Mouse (Mus musculus): ENCODE results near the gene Zfp207. TPM values are rescaled to one million over a fixed set of nuclear protein-coding genes. Genes with fewer than 3 reads are reported as not detected.
"Not testable (repeated sequence)": the region's sequence is repeated elsewhere in the genome, so short reads cannot be mapped to it uniquely, and the experiment has no call there.

Gene Zfp207
- polyA plus RNA-seq, 1 experiment from 2014 or later = 194 TPM

DNA sequence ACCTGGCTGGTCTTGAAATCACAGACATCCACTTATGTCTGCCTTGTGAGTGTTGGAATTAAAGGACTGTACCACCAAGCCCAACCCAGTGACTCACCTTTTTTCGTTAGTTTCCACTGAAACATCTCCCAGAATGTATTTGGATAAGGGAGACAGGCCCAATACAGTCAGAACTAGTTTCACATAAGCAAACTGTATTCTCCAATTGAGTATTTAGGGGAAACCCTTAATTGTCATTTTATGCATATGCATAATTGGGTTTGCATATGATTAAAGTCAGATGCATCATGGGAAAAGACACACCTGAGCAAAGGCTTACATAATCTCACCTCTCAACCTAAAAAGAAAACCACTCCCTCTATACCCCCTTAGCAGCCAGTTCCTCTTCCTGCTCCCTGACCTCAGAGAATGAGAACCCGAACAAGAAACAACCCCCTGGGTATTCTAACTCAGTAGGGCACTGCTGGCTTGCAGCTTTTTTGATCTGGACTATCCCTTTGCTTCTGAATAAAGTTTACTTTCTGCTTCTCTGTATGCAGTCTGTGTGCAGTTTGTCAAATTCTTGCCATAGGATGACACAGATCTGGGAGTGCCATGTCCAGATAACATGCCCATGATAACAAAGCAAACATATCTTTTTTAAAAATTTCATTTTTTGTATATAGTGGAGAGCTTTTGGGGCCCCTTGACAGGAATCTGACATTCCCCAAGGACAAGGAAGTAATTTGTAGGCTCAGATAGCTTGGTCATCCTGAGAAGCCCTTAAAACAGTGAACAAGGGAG lies 37.3 kb downstream of the Zfp207 start:
- Histone ChIP-seq H3K36me3 (replicated peaks) (peaks cover 6% of the 10 kb centered on the region), H3K9me3 (no peaks in the 10 kb centered on the region; the same call in 1 of the 2 replicates), H3K9ac (no peak overlapping the region), H3K4me3 (no peak overlapping the region), H3K4me1 (no peaks in the 10 kb centered on the region), H3K27ac (no peak overlapping the region), H3K4me2 (no peak overlapping the region), H3K27me3 (replicated peaks) (no peaks in the 10 kb centered on the region)
- ATAC-seq (replicated peaks) = no peak
- 67% methylated on average over 2 of the region's 2 CpGs for WGBS

DNA sequence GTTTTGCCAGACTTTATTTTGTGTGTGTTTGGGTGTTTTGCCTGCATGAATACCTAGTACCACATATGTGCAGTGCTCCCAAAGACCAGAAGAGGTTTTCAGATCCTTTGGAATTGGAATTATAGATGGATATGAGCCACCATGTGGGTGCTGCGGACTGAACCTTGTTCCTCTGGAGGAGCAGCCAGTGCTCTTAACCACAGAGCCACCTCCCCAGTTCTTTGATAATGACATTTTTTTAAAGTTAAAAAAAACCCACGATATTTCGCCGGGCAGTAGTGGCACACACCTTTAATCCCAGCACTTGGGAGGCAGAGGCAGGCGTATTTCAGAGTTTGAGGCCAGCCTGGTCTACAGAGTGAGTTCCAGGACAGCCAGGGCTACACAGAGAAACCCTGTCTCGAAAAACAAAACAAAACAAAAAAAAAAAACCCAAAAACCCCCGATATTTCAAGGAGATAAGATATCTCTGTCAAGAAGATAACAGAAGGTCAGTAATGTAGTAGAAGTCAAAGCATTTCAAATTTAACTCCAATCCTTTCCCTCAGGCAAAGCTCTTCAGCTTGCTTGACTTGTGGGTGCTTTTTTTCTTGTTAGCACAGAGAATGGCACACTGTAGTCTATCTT lies 38.5 kb downstream of the Zfp207 start:
- Histone ChIP-seq H3K9ac (no peak overlapping the region), H3K4me2 (no peak overlapping the region), H3K27ac (no peak overlapping the region), H3K36me3 (replicated peaks) (peaks cover 6% of the 10 kb centered on the region), H3K4me1 (no peaks in the 10 kb centered on the region), H3K9me3 (no peaks in the 10 kb centered on the region; the same call in 1 of the 2 replicates), H3K27me3 (replicated peaks) (no peaks in the 10 kb centered on the region), H3K4me3 (no peak overlapping the region)
- 93% methylated on average over 7 of the region's 7 CpGs for WGBS
- ATAC-seq (replicated peaks) = no peak

DNA sequence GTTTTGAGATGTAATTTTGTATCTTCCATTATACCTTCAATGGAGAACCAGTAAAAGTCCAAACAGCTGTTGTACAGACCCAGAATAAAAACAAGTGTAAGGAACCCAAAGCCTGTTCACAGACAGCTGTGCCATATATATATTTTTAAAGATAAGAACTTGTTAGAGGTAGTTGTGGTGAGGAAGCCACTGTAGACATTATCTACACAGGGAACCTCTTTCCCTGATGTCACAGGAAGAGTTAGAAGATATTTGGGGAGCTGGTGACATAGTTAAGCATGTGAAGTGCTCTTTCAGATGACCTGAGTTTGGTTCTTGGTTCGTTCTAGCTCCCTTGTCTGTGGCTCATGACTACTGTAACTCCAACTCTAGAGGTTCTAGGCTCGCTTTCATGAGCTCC lies 41.6 kb downstream of the Zfp207 start:
- Histone ChIP-seq H3K27me3 (replicated peaks) (no peaks in the 10 kb centered on the region), H3K9me3 (no peaks in the 10 kb centered on the region), H3K36me3 (replicated peaks) (no peaks in the 10 kb centered on the region), H3K27ac (no peak overlapping the region), H3K4me2 (no peak overlapping the region), H3K4me3 (no peak overlapping the region), H3K9ac (no peak overlapping the region), H3K4me1 (peaks cover 10% of the 10 kb centered on the region)
- WGBS = 91% methylated on average over 2 of the region's 2 CpGs
- ATAC-seq (replicated peaks) = no peak

DNA sequence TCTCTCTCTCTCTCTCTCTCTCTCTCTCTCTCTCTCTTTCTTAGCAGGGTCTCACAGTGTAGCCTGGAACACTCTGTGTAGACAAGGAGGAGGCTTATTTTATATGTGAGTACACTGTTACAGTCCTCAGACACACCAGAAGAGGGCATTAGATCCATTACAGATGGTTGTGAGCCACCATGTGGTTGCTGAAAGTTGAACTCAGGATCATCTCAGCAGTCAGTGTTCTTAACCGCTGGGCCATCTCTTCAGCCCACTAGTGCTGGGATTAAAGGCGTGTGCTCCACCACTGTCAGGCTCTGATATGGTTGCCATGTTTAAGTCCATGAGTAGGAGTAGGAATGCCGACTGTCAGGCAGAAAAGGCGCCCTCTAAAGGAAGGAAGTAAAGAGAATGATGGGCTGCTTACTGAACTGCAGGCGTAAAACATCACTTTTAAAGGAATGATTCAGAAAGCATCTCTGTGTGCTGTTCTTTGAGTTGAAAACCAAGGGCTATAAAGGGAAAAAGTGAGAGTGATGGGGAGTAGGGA lies 42.2 kb downstream of the Zfp207 start:
- peaks cover 14% of the 10 kb centered on the region for H3K4me1 ChIP-seq

DNA sequence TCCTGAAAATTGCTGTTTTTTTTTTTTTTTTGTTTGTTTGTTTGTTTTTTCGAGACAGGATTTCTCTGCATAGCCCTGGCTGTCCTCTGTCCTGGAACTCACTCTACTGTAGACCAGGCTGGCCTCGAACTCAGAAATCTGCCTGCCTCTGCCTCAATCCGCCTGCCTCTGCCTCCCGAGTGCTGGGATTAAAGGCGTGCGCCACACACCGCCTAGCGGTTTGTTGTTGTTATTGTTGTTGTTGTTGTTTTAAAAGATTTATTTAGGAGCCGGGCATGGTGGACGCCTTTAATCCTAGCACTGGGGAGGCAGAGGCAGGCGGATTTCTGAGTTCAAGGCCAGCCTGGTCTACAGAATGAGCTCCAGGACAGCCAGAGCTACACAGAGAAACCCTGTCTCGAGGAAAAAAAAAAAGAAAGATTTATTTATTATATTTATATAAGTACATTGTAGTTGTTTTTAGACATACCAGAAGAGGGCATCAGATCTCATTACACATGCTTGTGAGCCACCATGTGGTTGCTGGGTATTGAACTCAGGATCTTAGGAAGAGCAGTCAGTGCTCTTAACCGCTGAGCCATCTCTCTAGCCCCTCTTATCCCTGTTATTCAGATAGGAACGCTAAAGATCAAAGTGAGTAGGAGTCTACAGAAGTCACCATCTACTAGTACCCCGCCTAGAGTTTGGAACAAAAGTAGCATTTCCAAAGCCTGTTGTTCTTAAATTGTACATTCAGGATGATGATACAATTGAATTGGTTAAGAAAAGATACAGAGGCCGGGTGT lies 43.1 kb downstream of the Zfp207 start:
- H3K4me2 ChIP-seq; H3K9me3 ChIP-seq; H3K27ac ChIP-seq; H3K27me3 ChIP-seq (replicated peaks); H3K9ac ChIP-seq; H3K4me3 ChIP-seq; ATAC-seq (replicated peaks); H3K36me3 ChIP-seq (replicated peaks): not testable (repeated sequence)
- peaks cover 17% of the 10 kb centered on the region for H3K4me1 ChIP-seq
- WGBS = 85% methylated on average over 16 of the region's 16 CpGs

More for the DNA sequence above, 42.2 kb downstream of the Zfp207 start:
- H3K4me3 ChIP-seq = no peak overlapping the region
- no peak for ATAC-seq (replicated peaks)
- H3K9ac ChIP-seq = no peak overlapping the region
- no peak overlapping the region for H3K27ac ChIP-seq
- H3K27me3 ChIP-seq (replicated peaks) = no peaks in the 10 kb centered on the region
- no peak overlapping the region for H3K4me2 ChIP-seq
- 63% methylated on average over 5 of the region's 5 CpGs for WGBS
- no peaks in the 10 kb centered on the region for H3K9me3 ChIP-seq
- H3K36me3 ChIP-seq (replicated peaks) = no peaks in the 10 kb centered on the region

DNA sequence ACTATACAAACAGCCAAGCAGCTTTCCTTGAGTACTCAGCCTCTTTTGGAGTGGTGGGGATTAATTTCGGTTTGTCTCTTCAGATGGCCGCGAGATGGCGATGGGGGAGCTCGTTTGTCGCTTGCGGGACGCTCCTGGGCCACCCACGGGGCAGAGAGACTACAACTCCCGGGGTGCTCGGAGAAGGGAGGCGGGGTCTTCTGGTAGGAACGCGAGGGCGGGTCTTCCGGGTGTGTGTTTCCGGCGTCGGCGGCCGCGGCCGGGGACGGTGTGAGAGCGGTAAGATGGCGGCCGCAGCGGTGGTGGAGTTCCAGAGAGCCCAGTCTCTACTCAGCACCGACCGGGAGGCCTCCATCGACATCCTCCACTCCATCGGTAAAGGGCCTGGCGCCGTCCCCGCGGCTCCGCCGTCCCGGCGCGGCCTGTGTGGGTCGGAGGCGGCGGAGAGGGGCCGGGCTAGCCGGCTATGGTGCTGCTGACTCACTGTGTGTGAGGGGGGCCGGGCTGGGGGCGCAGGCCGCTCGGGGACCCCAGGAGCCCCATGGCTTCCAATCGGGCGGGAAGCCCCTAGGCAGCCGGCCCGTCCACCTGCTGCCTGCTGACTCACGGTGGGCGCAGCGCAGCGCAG lies 45.4 kb downstream of the Zfp207 start, which contains the start of gene Psmd11:
Gene Psmd11, plus strand, starts transcription at position 235 of the 628 bp plus-strand sequence.
- under 1% methylated on average over 58 of the region's 58 CpGs for WGBS
- Histone ChIP-seq H3K4me2 (peak within 1 kb of the TSS; percentile 76), H3K27ac (peak within 1 kb of the TSS; percentile 90), H3K36me3 (replicated peaks) (peaks cover 16% of the 10 kb centered on the region), H3K9me3 (no peaks in the 10 kb centered on the region), H3K4me3 (peak within 1 kb of the TSS; percentile 96), H3K9ac (peak within 1 kb of the TSS; percentile 84), H3K27me3 (replicated peaks) (no peaks in the 10 kb centered on the region), H3K4me1 (peaks cover 17% of the 10 kb centered on the region)
- peak; percentile 99 for ATAC-seq (replicated peaks)

DNA sequence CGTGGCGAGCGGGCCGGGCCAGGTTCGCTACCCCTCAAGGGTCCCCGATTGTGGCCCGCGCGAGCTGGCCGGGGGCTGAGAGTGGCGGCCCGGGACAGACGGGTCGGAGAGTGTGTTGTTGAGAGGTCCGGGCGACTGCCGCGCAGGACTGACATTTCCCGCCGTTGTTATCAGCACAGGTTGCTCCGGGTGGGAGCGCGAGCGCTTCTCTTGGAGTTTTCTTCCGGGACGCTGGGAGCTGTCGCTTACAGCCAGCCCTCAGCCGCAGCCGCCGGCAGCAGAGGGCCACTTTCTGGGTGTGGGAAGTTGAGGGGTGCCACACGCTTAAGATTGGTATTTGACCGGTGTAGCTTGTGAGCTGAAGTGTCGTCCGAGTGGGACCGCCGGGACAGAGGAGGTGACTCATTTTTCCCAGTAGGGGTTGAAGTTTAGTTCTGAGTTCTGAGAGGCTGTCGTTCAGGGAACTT lies 46.0 kb downstream of the Zfp207 start:
- peak overlapping the region; percentile 90 for H3K27ac ChIP-seq
- WGBS = under 1% methylated on average over 32 of the region's 37 CpGs
- no peak for ATAC-seq (replicated peaks)
- peak overlapping the region; percentile 96 for H3K4me3 ChIP-seq
- H3K9ac ChIP-seq = peak overlapping the region; percentile 84
- no peaks in the 10 kb centered on the region for H3K27me3 ChIP-seq (replicated peaks)
- H3K4me2 ChIP-seq = peak overlapping the region; percentile 76
- peaks cover 16% of the 10 kb centered on the region for H3K36me3 ChIP-seq (replicated peaks)
- H3K9me3 ChIP-seq = no peaks in the 10 kb centered on the region
- H3K4me1 ChIP-seq = peaks cover 17% of the 10 kb centered on the region

DNA sequence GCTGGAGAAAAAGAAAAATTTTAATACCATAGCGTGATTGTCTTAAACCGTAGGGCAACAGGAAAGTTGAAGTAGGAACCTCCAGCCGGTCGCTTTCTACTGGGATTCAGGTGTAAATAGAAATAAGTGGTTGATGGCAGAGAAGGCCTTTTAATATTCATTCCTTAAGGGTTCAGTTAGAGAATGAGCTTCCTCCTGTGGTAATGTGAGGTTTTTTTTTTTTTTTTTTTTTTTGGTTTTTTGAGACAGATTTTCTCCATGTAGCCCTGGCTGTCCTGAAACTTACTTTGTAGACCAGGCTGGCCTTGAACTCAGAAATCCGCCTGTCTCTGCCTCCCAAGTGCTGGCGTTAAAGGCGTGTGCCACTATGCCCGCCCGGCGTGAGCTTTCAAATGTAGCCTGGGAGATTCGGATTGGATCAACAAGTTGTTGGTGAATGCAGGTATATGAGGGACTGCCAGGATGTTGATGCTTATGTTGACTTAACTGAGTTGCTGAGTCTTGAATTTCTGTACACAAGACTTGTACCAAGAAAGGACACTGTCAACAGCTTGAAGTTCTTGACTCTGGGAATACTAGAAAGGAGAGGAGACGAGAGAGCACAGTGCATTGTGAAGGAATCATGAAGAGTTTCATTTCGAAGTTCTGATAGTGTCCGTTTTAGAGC lies 46.6 kb downstream of the Zfp207 start:
- 61% methylated on average over 14 of the region's 14 CpGs for WGBS
- H3K27ac ChIP-seq = no peak overlapping the region
- H3K27me3 ChIP-seq (replicated peaks) = no peaks in the 10 kb centered on the region
- no peaks in the 10 kb centered on the region for H3K9me3 ChIP-seq
- peaks cover 17% of the 10 kb centered on the region for H3K4me1 ChIP-seq
- H3K4me2 ChIP-seq = peak overlapping the region; percentile 76
- peak overlapping the region; percentile 84; the same call in 1 of the 2 replicates for H3K9ac ChIP-seq
- H3K36me3 ChIP-seq (replicated peaks) = peaks cover 19% of the 10 kb centered on the region
- peak overlapping the region; percentile 96 for H3K4me3 ChIP-seq
- no peak for ATAC-seq (replicated peaks)

DNA sequence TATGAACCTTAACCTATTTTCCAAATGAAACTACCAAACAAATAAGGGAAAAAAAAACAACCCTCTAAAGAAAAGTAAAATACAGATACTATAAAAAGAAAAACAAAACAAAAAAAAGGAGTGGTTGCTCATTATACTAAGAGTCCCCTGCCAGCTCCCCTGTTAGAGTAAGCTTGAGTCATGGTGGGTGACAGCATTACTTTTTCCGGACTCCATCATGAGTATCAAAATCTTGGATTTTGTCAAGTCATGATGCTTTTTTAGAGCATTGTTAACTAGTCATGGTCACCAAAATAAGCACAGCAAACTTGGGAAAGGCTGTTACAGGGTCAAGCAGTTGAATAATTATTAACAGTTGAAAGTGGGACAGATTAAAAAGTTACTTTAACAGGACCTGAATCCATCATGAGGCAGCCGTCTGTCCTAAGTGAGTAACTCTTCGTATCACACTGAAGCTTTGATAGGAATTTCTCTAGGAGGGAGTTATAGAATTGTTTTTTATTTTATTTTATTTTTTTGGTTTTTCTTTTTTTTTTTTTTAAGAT lies 47.4 kb downstream of the Zfp207 start:
- Histone ChIP-seq H3K36me3 (replicated peaks) (peaks cover 24% of the 10 kb centered on the region), H3K4me1 (peaks cover 17% of the 10 kb centered on the region), H3K4me3 (no peak overlapping the region), H3K9ac (no peak overlapping the region), H3K9me3 (no peaks in the 10 kb centered on the region), H3K27ac (no peak overlapping the region), H3K27me3 (replicated peaks) (no peaks in the 10 kb centered on the region), H3K4me2 (no peak overlapping the region)
- 98% methylated on average over 3 of the region's 3 CpGs for WGBS
- no peak for ATAC-seq (replicated peaks)

DNA sequence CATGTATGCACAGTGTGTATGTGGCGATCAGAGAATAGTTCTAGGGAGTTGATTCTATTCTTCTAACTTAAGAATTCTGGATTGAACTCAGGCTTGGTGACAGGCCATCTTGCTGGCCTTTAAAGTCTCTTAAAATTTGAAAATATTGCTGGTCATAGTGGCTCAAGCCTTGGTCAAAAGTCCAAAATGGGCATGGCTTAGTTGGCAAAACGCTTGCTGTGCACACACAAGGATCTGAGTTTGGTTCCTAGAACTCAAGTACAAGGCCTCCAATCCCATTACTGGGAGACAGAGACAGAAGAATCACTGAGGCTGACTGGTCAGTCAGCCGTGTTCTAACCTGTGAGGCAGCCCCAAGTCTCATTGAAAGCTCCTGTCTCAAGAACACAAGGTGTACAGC lies 63.8 kb downstream of the Zfp207 start:
- no peak for ATAC-seq (replicated peaks)
- H3K27ac ChIP-seq = no peak overlapping the region
- H3K4me1 ChIP-seq = no peaks in the 10 kb centered on the region
- H3K4me2 ChIP-seq = no peak overlapping the region
- peaks cover 23% of the 10 kb centered on the region for H3K36me3 ChIP-seq (replicated peaks)
- H3K4me3 ChIP-seq = no peak overlapping the region
- WGBS = 97% methylated on average over 3 of the region's 3 CpGs
- H3K27me3 ChIP-seq (replicated peaks) = no peaks in the 10 kb centered on the region
- no peaks in the 10 kb centered on the region for H3K9me3 ChIP-seq
- H3K9ac ChIP-seq = no peak overlapping the region

DNA sequence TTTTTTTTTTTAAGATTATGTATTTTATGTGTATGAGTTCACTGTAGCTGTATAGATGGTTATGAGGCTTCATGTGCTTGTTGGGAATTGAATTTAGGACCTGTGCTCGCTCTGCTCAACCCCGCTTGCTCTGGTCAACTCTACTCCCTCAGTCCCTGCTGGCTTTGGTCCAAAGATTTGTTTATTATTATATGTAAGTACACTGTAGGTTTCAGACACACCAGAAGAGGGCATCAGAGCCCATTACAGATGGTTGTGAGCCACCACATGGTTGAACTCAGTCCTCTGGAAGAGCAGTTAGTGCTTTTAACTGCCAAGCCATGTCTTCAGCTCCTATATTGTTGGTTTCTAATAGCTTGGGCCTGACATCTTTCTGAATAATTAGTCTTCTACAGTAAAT lies 66.8 kb downstream of the Zfp207 start:
- no peak overlapping the region for H3K4me3 ChIP-seq
- H3K36me3 ChIP-seq (replicated peaks) = peaks cover 21% of the 10 kb centered on the region
- no peaks in the 10 kb centered on the region for H3K9me3 ChIP-seq
- no peak overlapping the region for H3K27ac ChIP-seq
- H3K4me1 ChIP-seq = no peaks in the 10 kb centered on the region
- no peak overlapping the region for H3K4me2 ChIP-seq
- no peaks in the 10 kb centered on the region for H3K27me3 ChIP-seq (replicated peaks)
- H3K9ac ChIP-seq = no peak overlapping the region
- ATAC-seq (replicated peaks) = no peak
- WGBS = 92% methylated on average over 2 of the region's 2 CpGs
